18 mouse cellular contexts compared by ENCODE assay signal in the genomic region with DNA sequence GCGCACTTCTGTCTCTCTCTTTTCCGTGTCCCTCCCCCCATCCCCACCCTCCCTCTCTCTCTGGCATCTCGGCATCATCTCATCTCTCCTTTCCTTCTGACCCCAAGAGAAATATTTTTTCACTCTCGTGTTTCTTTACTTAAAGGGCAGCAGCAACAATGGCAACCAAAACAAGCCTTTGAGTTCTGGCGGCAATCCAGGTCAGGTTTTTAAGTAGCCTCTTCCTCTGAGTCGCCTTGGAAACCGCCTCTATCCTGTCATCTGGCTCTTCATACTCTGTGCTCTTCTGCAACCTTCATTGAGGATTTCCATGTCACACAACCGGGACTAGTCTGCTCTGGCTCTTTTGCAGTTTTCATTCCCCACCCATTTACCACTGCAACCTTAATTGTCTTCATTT.
DNase-seq lines count a peak whose midpoint lies in the region; ATAC-seq and TF ChIP-seq lines count a peak whose summit lies in the region.
"Had no signal": no experiment of that assay in that cellular context is flagged by ENCODE, and none has a peak within 500 bp of the region (broad histone marks: within the 10 kb centered on the region; RNA-seq: fewer than 3 reads in every experiment).

No protein-coding gene starts in this region.

- no peak overlapping the region for H3K9ac ChIP-seq in kidney, embryonic 14.5 days (ENCODE audit: low read depth, low read length)
- H3K9ac ChIP-seq: heart, embryonic 12.5 days; hindbrain, embryonic 15.5 days had no signal

- ATAC-seq in kidney, embryonic 14.5 days (ENCODE audit: low FRiP score, low TSS enrichment) = no peak
- ATAC-seq: forebrain, embryonic 16.5 days; intestine, embryonic 16.5 days; midbrain, embryonic 16.5 days had no signal

- H3K36me3 ChIP-seq in kidney, embryonic 14.5 days (ENCODE audit: control insufficient read depth, insufficient read depth, low read length) = no peaks in the 10 kb centered on the region
- H3K36me3 ChIP-seq: heart, embryonic 12.5 days; hindbrain, embryonic 15.5 days had no signal

- no peak overlapping the region for H3K4me2 ChIP-seq in kidney, embryonic 14.5 days (replicated peaks; ENCODE audit: low read depth, low read length)
- H3K4me2 ChIP-seq: heart, embryonic 12.5 days; hindbrain, embryonic 15.5 days had no signal

- no peaks in the 10 kb centered on the region for H3K4me1 ChIP-seq in kidney, embryonic 14.5 days (ENCODE audit: control insufficient read depth, insufficient read depth, low read length)
- H3K4me1 ChIP-seq: hindbrain, embryonic 15.5 days had no signal

- DNase-seq in cerebellum, adult 9-11 months = peak; percentile 21
- DNase-seq in cerebellum, adult 8-10 months = no peak
- DNase-seq in kidney, postnatal 14 days = peak; percentile 26
- DNase-seq in retina, postnatal 1 day = peak; percentile 30
- DNase-seq in retina, embryonic 14.5 days (ENCODE audit: low spot score) = no peak
- peak; percentile 34 to 56 for DNase-seq in kidney, postnatal 36 days
- no peak for DNase-seq in gastrocnemius, adult 2 months
- DNase-seq: B cell, adult 2 months; lung, adult 2 months; right cerebral cortex, postnatal 14 days; thymus, postnatal 14 days had no signal

- H3K27me3 ChIP-seq in kidney, embryonic 14.5 days (ENCODE audit: control insufficient read depth, insufficient read depth, low read length) = no peaks in the 10 kb centered on the region
- H3K27me3 ChIP-seq: heart, embryonic 12.5 days; hindbrain, embryonic 15.5 days; Patski had no signal

- no peak for TF ChIP-seq CTCF in gastrocnemius, adult 2 months (IDR thresholded peaks at IDR 0.05)

- no peak overlapping the region for H3K27ac ChIP-seq in kidney, embryonic 14.5 days (ENCODE audit: low read depth, low read length)
- no peak overlapping the region for H3K27ac ChIP-seq in gastrocnemius, adult 2 months
- H3K27ac ChIP-seq: hindbrain, embryonic 15.5 days had no signal

- intact Hi-C loops in gastrocnemius, adult 2 months (cut with DNase I) = no loop called here

- WGBS in kidney, embryonic 14.5 days = 29% methylated on average over 8 of the region's 8 CpGs

- no peaks in the 10 kb centered on the region for H3K9me3 ChIP-seq in kidney, embryonic 14.5 days (ENCODE audit: control insufficient read depth, low read length)
- H3K9me3 ChIP-seq: hindbrain, embryonic 15.5 days had no signal

- no peak overlapping the region for H3K4me3 ChIP-seq in kidney, embryonic 14.5 days (ENCODE audit: low read length)
- no peak overlapping the region for H3K4me3 ChIP-seq in gastrocnemius, adult 2 months
- H3K4me3 ChIP-seq: heart, embryonic 12.5 days; hindbrain, embryonic 15.5 days had no signal

Comparison
In these comparisons a context has a peak if more than half of its experiments do, and no peak if none do; other contexts are left out.
1. DNase-seq: peak in cerebellum, adult 9-11 months (single experiment), kidney, postnatal 14 days (single experiment), retina, postnatal 1 day (single experiment) and kidney, postnatal 36 days (2 of 2); none in cerebellum, adult 8-10 months (single experiment), retina, embryonic 14.5 days (single experiment) and gastrocnemius, adult 2 months (single experiment).